Mouse (Mus musculus) forebrain, embryonic 13.5 days (tissue): Measurements from ENCODE around the gene Spag7. TPM values are rescaled to one million over a fixed set of nuclear protein-coding genes. Genes with fewer than 3 reads are reported as not detected.

ENCODE experiments used
- ATAC-seq: fragments of 200-750 bp; cut with Nextera tagmentation; 2 replicates; pipeline ENCODE4 v1.8.0; 2017
- H3K27ac ChIP-seq: fragments of 300-500 bp; sonication (generic); 2 replicates; pipeline ENCODE4 v1.5.1; 2015; ENCODE audit warnings: inconsistent platforms, mild to moderate bottlenecking, moderate library complexity
- H3K27me3 ChIP-seq: fragments of 300-500 bp; sonication (generic); 2 replicates; pipeline ENCODE4 v1.6.1; 2015; ENCODE audit warnings: mild to moderate bottlenecking, inconsistent platforms
- H3K36me3 ChIP-seq: fragments of 300-500 bp; sonication (generic); 2 replicates; pipeline ENCODE4 v1.6.1; 2015; ENCODE audit warnings: mild to moderate bottlenecking, inconsistent platforms; ENCODE audit not compliant: poor library complexity, severe bottlenecking
- H3K4me1 ChIP-seq: fragments of 300-500 bp; sonication (generic); 2 replicates; pipeline ENCODE4 v1.6.1; 2015; ENCODE audit warnings: inconsistent platforms
- H3K4me2 ChIP-seq: fragments of 300-500 bp; sonication (generic); 2 replicates; pipeline ENCODE4 v1.6.1; 2015; ENCODE audit warnings: inconsistent platforms, mild to moderate bottlenecking, moderate library complexity
- H3K4me3 ChIP-seq: fragments of 300-500 bp; sonication (generic); 2 replicates; pipeline ENCODE4 v1.5.1; 2015; ENCODE audit warnings: mild to moderate bottlenecking, inconsistent platforms
- H3K9ac ChIP-seq: fragments of 300-500 bp; sonication (generic); 2 replicates; pipeline ENCODE4 v1.6.1; 2015; ENCODE audit warnings: mild to moderate bottlenecking, inconsistent platforms
- H3K9me3 ChIP-seq: fragments of 300-500 bp; sonication (generic); replicated peaks from 2 replicates; pipeline ENCODE4 v1.6.1; 2016; ENCODE audit warnings: inconsistent platforms
- WGBS: fragments of 180-500 bp; shearing (Covaris S2); methylation state at CpG from one replicate; pipeline ENCODE4 v1.1.7; 2015; 5-methylcytosine and 5-hydroxymethylcytosine counted together
- polyA plus RNA-seq: library from polyadenylated mRNA; unstranded; fragments of >200 nt; fragmentation: Nextera tagmentation; extraction: Ambion mirVana; gene quantifications from 2 replicates; pipeline ENCODE4 v1.2.1, GENCODE M21; 2015

Spag7 gene
- polyA plus RNA-seq, 1 experiment from 2014 or later = 173 TPM

DNA sequence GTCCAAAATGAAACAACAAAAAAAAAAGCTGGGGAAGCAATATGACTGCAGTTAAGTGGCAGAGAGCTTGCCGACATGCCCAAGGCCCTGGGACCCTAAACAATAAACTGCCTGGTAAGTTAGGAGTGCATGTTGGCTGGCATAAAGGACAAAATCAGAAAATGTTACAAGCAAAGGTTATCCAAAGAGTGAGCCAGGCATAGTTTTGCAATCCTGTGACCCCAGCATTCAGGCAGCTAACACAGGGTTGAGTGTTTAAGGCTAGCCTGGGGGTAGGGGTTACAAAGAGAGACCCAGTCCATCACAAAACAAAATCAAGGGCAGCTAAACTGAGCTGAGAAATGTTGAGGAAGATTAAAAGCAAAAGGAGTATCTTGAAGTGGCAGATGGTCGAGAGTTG, 29.8 kb upstream of the Spag7 start:
- no peak overlapping the region for H3K27ac ChIP-seq
- 69% methylated on average over 2 of the region's 2 CpGs for WGBS
- no peaks in the 10 kb centered on the region for H3K9me3 ChIP-seq
- ATAC-seq = no peak
- H3K4me1 ChIP-seq = peaks cover 22% of the 10 kb centered on the region
- H3K4me2 ChIP-seq = no peak overlapping the region
- H3K27me3 ChIP-seq = no peaks in the 10 kb centered on the region
- H3K36me3 ChIP-seq = peaks cover 10% of the 10 kb centered on the region; the same call in 1 of the 2 replicates
- H3K4me3 ChIP-seq = no peak overlapping the region
- no peak overlapping the region for H3K9ac ChIP-seq

DNA sequence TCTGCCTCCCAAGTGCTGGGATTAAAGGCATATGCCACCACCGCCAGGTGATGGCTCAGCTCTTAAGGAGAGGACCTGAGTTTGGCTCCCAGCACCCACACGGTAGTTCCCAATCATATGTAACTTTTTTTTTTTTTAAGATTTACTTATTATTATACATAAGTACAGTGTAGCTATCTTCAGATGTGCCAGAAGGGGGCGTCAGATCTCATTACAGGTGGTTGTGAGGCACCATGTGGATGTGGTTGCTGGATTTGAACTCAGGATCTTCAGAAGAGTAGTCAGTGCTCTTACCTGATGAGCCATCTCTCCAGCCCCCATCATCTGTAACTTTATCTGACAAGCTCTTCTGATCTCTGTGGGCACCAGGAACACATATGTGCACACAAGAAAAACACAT, 28.2 kb upstream of the Spag7 start:
- H3K9ac ChIP-seq = no peak overlapping the region
- 74% methylated on average over 3 of the region's 3 CpGs for WGBS

DNA sequence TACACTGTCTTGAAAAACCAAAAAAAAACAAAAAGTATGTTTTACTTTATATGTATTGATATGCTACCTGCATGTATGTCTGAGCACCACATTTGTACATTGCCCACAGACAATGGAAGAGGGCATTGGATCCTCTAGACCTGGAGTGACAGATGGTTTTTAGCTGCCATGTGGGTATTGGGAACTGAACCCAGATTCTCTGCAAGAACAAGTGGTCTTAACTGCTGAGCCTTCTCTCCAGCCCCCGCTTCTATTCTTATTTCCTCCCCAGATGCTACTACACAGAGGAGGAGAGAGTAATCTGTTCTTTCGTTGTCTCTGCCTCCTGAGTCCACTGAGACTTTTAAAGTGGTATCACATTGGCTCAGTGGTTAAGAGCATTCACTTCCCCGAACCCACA, 24.3 kb upstream of the Spag7 start:
- no peak overlapping the region for H3K27ac ChIP-seq
- H3K4me3 ChIP-seq = no peak overlapping the region
- WGBS = 69% methylated on average over 3 of the region's 3 CpGs
- no peaks in the 10 kb centered on the region for H3K9me3 ChIP-seq
- H3K36me3 ChIP-seq = no peaks in the 10 kb centered on the region
- no peak overlapping the region for H3K4me2 ChIP-seq
- peaks cover 5% of the 10 kb centered on the region for H3K4me1 ChIP-seq
- no peaks in the 10 kb centered on the region for H3K27me3 ChIP-seq
- ATAC-seq = no peak
- H3K9ac ChIP-seq = no peak overlapping the region

More for the DNA sequence above, 28.2 kb upstream of the Spag7 start:
- ATAC-seq = no peak
- H3K27me3 ChIP-seq = no peaks in the 10 kb centered on the region
- H3K4me2 ChIP-seq = no peak overlapping the region
- H3K36me3 ChIP-seq = no peaks in the 10 kb centered on the region
- no peak overlapping the region for H3K27ac ChIP-seq
- no peak overlapping the region for H3K4me3 ChIP-seq
- no peaks in the 10 kb centered on the region for H3K9me3 ChIP-seq
- H3K4me1 ChIP-seq = peaks cover 17% of the 10 kb centered on the region

DNA sequence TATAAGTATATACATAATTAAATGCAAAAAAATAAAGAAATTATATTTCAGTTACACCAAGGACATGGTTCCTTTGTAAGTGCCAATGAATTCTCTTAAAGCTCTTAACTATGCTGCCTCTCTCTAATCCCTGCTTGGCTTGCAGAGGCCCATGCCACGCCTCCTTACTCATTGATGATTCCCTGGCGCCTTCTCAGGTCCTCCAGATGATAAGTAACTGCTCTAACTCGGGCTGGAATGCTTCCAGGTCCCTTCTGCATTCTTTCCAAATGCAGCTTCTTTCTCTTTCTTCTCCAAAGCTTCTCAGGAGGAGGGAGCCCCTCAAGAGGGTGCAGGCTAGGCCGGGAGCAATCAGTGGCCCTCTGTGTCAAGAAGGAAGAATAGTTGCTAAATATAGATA, 20.4 kb upstream of the Spag7 start:
- Histone ChIP-seq H3K27ac (no peak overlapping the region), H3K9me3 (no peaks in the 10 kb centered on the region), H3K27me3 (no peaks in the 10 kb centered on the region), H3K4me2 (no peak overlapping the region), H3K9ac (no peak overlapping the region), H3K4me1 (peaks cover 26% of the 10 kb centered on the region), H3K4me3 (no peak overlapping the region), H3K36me3 (peaks cover 9% of the 10 kb centered on the region)
- 43% methylated on average over 4 of the region's 4 CpGs for WGBS
- ATAC-seq = no peak

DNA sequence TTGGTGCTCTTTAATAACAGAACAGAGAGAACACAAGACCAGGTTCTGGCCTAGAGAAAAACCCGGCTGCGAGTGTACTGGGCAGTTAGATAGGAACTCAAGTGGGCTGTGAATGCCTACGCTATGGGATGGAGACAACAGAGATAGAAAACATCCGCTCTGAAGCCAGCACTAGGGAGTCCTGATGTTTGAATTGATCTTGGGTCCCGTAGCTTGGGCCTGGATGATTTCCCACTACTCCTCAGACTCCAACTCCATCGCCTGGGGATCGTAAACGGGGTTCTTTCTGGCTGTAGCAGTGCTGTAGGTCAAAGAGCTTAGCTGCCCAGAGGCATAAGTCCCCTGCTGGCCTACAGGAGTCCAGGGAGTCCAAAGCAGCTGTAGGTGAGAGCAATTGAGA, 19.2 kb upstream of the Spag7 start:
- H3K4me1 ChIP-seq = peaks cover 26% of the 10 kb centered on the region
- H3K36me3 ChIP-seq = peaks cover 18% of the 10 kb centered on the region
- peak overlapping the region; percentile 89 for H3K4me3 ChIP-seq
- no peaks in the 10 kb centered on the region for H3K9me3 ChIP-seq
- no peaks in the 10 kb centered on the region for H3K27me3 ChIP-seq
- WGBS = 20% methylated on average over 8 of the region's 8 CpGs
- peak overlapping the region; percentile 85 for H3K27ac ChIP-seq
- H3K4me2 ChIP-seq = peak overlapping the region; percentile 85
- ATAC-seq = no peak
- H3K9ac ChIP-seq = peak overlapping the region; percentile 91

DNA sequence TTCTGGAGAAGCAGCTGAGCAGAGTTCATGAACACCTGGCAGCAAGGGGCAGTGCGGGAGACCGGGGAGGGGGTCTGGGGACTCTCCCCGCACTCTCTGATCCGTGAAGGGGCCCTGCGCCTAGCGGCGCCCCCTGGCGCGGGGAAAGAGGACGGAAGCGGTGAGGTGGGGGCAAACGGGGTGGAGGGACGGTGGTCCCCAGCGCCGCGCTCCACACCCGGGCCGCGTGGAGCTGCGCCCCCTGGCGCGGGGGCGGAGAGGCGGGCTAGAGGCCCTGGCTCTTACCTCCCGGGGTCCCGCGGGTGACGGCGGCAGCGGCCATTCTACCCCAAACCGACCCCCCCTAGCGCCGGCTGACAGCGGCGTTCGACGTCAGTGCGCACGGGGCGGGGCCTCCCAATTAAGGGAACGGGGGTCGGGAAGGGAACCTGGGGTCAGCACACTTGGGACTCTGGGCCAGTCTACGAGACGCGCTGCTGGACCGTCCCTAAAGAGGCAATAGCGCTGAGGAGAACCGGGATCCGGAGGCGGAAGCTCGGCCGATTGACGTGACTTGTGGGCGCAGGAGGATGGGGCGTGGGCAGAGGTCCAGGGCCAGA, 18.5 kb upstream of the Spag7 start, which contains the start of gene Camta2:
TSS of gene Camta2 (minus strand) at position 505 of the 599 bp plus-strand sequence.
- peak within 1 kb of the TSS; percentile 89 for H3K4me3 ChIP-seq
- WGBS = under 1% methylated on average over 47 of the region's 55 CpGs
- peak within 1 kb of the TSS; percentile 85 for H3K27ac ChIP-seq
- H3K27me3 ChIP-seq = no peaks in the 10 kb centered on the region
- H3K9ac ChIP-seq = peak within 1 kb of the TSS; percentile 91
- H3K36me3 ChIP-seq = peaks cover 24% of the 10 kb centered on the region
- peak within 1 kb of the TSS; percentile 85 for H3K4me2 ChIP-seq
- H3K9me3 ChIP-seq = no peaks in the 10 kb centered on the region
- peaks cover 29% of the 10 kb centered on the region for H3K4me1 ChIP-seq
- peak; percentile 82 for ATAC-seq

DNA sequence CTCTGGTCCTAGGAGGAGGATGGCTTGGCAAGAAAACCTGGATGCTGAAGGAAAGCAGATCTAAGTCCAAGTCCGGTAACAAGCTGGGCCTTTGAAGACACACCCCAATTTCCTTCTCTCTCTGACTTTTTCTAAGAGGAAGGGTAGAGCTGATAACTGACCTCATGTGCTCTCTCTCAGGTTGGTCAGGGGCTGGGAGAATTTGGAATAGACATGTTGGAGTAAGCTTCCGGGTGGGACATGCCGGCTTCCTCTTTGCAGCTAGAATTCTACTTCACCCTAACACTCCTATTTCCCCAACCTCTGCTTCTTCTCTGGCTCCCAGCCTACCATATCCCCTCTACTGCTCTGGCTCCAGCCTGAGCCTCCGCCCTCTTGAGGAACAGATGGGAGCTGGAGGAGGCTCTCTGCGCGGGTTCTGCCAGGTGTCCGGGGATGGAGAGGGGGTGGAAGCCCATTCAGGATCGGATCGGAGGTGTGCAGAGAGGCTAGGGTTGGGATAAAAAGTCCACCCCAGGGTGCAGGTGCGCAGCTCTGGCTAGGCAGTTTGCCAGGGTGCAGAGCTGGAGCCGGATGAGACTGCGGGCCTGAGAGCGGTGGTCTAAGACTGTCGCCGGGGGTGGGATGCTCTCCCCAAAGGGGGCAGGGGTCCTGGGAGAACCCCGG, 17.8 kb upstream of the Spag7 start:
- H3K4me2 ChIP-seq = peak overlapping the region; percentile 85
- 5% methylated on average over 16 of the region's 16 CpGs for WGBS

DNA sequence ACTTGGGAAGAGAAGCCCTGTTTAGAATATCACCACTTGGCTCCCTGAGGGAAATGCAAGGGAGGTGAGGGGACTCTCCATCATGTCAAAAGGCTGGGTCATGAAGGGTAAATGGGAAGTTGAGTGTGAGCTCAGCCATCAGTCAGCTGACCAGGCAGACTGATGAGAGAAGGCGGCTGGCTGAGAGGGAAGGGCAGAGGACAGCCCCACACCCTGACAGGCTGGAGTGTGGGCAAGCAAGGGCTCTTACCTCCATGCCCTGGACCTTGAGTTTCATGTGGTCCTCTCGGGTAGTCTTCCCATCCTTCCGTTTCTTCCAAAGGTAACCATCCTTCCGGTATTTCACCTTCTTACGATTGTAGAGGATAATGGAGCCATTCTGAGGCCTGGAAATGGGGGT, 14.4 kb upstream of the Spag7 start:
- H3K4me2 ChIP-seq = no peak overlapping the region
- H3K9ac ChIP-seq = no peak overlapping the region
- no peaks in the 10 kb centered on the region for H3K9me3 ChIP-seq
- H3K27me3 ChIP-seq = no peaks in the 10 kb centered on the region
- no peak overlapping the region for H3K27ac ChIP-seq
- H3K4me3 ChIP-seq = no peak overlapping the region
- no peak for ATAC-seq
- H3K36me3 ChIP-seq = peaks cover 53% of the 10 kb centered on the region
- WGBS = 91% methylated on average over 5 of the region's 5 CpGs
- H3K4me1 ChIP-seq = peaks cover 37% of the 10 kb centered on the region

More for the DNA sequence above, 17.8 kb upstream of the Spag7 start:
- H3K4me1 ChIP-seq = peaks cover 35% of the 10 kb centered on the region
- peak; percentile 73 for ATAC-seq
- peak overlapping the region; percentile 89 for H3K4me3 ChIP-seq
- H3K27ac ChIP-seq = peak overlapping the region; percentile 85
- H3K9me3 ChIP-seq = no peaks in the 10 kb centered on the region
- no peaks in the 10 kb centered on the region for H3K27me3 ChIP-seq
- H3K36me3 ChIP-seq = peaks cover 26% of the 10 kb centered on the region
- H3K9ac ChIP-seq = peak overlapping the region; percentile 91

DNA sequence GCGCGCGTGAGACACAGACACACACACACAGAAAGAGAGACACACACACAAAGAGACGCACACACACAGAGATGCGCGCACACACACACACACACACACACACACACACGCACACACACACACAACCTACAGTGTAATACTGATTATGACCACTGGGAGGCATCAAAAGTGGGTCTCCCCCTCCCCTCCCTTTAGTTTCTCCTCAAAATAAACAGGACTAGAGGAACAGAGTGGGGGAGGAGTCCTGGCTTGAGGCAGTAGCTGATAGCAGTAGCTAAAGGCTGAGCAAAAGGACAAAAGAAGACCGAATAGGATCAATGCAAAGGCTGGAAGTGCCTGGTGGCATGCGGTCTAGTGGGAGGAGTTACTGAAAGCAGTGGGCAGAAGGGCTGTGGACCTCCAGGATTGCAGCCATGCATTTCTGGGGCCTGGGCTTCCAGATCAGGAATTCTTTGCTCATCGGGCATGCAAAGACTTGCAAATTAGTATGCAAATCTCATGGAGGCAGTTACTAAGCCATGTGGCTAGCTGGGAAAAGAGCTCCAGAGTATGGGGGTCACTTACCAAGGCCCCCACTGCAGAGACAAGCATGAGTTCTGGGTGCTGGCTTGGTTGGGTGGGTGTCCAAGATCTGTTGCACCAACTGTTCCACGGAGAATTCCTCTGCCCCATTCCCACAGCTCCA, 12.8 kb upstream of the Spag7 start:
- Histone ChIP-seq H3K9ac (peak overlapping the region; percentile 43; the same call in 1 of the 2 replicates), H3K9me3 (no peaks in the 10 kb centered on the region), H3K27me3 (no peaks in the 10 kb centered on the region), H3K4me3 (peak overlapping the region; percentile 12; the same call in 1 of the 2 replicates), H3K27ac (peak overlapping the region; percentile 62), H3K4me1 (peaks cover 26% of the 10 kb centered on the region), H3K4me2 (peak overlapping the region; percentile 30), H3K36me3 (peaks cover 63% of the 10 kb centered on the region)
- 8% methylated on average over 11 of the region's 11 CpGs for WGBS
- peak; percentile 80 for ATAC-seq

DNA sequence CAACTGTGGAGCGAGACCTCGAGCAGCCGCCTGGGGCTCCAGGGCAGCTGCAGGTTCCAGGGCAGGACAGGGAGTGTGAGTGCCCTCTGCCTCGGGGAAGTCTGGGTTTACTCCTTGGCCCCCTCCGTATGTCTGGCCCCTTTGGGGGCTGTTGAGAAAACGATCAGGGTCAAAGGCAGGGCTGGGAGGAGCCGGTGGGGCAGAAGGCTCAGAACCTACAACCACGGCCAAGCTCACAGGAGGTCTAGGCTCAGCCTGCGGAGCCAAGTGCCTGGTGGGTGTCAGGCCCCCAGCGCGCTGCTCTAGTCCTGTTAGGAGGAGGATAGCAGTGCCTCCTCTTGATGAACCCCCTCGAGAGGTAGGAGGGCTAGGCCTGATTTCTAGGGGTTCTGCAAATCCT, 12.0 kb upstream of the Spag7 start:
- H3K4me1 ChIP-seq = peaks cover 18% of the 10 kb centered on the region
- 62% methylated on average over 12 of the region's 12 CpGs for WGBS
- H3K4me3 ChIP-seq = no peak overlapping the region
- H3K27ac ChIP-seq = 0 out of 2 replicates have a peak overlapping the region, but pooled peaks have one; percentile 62
- H3K36me3 ChIP-seq = peaks cover 70% of the 10 kb centered on the region
- no peaks in the 10 kb centered on the region for H3K27me3 ChIP-seq
- no peak overlapping the region for H3K4me2 ChIP-seq
- no peaks in the 10 kb centered on the region for H3K9me3 ChIP-seq
- H3K9ac ChIP-seq = 0 out of 2 replicates have a peak overlapping the region, but pooled peaks have one; percentile 21
- 0 out of 2 replicates have a peak, but pooled peaks have one; percentile 29 for ATAC-seq

DNA sequence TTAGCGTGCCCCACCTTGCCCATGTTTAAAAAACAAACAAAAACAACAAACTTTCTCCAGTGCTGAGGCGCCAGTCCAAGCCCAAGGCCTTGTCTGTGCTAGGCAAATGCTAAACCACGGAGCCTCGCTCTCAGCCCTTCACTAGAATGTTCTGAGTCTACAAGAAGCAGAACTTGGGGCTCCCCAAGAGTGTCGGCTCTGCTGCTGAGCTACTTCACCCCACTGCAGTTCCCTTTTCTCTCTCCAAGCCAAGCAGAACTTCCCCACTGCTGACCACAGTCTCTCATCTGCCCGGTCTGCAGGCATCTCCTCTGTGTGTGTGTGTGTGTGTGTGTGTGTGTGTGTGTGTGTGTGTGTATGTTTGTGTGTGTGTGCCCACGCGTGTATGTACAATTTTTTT, 10.7 kb upstream of the Spag7 start:
- H3K4me2 ChIP-seq = no peak overlapping the region
- no peak overlapping the region for H3K4me3 ChIP-seq
- no peak for ATAC-seq
- H3K27me3 ChIP-seq = no peaks in the 10 kb centered on the region
- H3K27ac ChIP-seq = no peak overlapping the region
- no peak overlapping the region for H3K9ac ChIP-seq
- H3K9me3 ChIP-seq = no peaks in the 10 kb centered on the region
- H3K36me3 ChIP-seq = peaks cover 76% of the 10 kb centered on the region
- H3K4me1 ChIP-seq = peaks cover 15% of the 10 kb centered on the region
- WGBS = 91% methylated on average over 8 of the region's 8 CpGs

DNA sequence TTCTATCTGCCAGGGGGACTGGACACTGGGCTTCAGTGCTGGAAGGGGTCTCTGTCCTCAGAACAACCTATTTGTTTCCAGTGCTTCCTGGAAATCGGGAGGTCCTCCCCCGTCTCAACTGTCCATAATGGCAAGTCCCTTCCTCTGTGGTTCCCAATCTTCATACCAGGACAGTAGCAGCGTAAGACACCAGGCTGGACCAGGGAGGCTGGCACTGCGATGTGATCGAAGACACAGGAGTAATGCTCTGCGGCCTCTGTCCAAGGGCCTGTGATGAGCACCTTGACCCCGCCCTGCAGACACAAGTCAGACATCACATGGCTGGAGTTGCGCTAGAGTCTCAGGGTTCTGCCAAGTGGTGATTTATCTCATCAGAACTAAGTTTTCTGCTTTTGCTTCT, 10.1 kb upstream of the Spag7 start:
- no peak for ATAC-seq
- H3K9me3 ChIP-seq = no peaks in the 10 kb centered on the region
- WGBS = 96% methylated on average over 8 of the region's 8 CpGs
- H3K27ac ChIP-seq = no peak overlapping the region
- H3K27me3 ChIP-seq = no peaks in the 10 kb centered on the region
- no peak overlapping the region for H3K9ac ChIP-seq
- H3K4me2 ChIP-seq = no peak overlapping the region
- peaks cover 78% of the 10 kb centered on the region for H3K36me3 ChIP-seq
- peaks cover 15% of the 10 kb centered on the region for H3K4me1 ChIP-seq
- H3K4me3 ChIP-seq = no peak overlapping the region
